Mouse (Mus musculus): ENCODE results near the gene Mrgprb4. TPM values are rescaled to one million over a fixed set of nuclear protein-coding genes. Genes with fewer than 3 reads are reported as not detected.

Gene Mrgprb4
- not detected in 2 replicates for polyA plus RNA-seq (2014; fragmentation: Nextera tagmentation; extraction: Ambion mirVana)

- Histone ChIP-seq H3K4me3 (ENCODE audit: low read depth, low read length) (no peak within 1 kb of the TSS), H3K9ac (ENCODE audit: low read length) (no peak within 1 kb of the TSS), H3K4me1 (ENCODE audit: control insufficient read depth, insufficient read depth, low read length) (no peaks in the 10 kb centered on the region), H3K27ac (ENCODE audit: low read depth, low read length) (no peak within 1 kb of the TSS), H3K9me3 (ENCODE audit: control insufficient read depth, low read length) (no peaks in the 10 kb centered on the region), H3K4me2 (no peak within 1 kb of the TSS), H3K36me3 (ENCODE audit: control insufficient read depth, insufficient read depth, low read length) (no peaks in the 10 kb centered on the region), H3K27me3 (ENCODE audit: control insufficient read depth, insufficient read depth, low read length) (no peaks in the 10 kb centered on the region)
- 88% methylated on average over 3 of the region's 3 CpGs for WGBS
- no peak for ATAC-seq (ENCODE audit: low FRiP score)
- no peak for DNase-seq (ENCODE audit: low spot score, missing footprints)
These were observed at the start of gene Mrgprb4 for GRCm38 (mm10) chr7:48199188-48199587. Gene Mrgprb4 (minus strand): TSS chr7:48199288.

GRCm38 (mm10) chr7:48226114-48226513 is 27.0 kb upstream of the Mrgprb4 start:
- peaks cover 2% of the 10 kb centered on the region; the same call in 1 of the 2 replicates for H3K9me3 ChIP-seq (ENCODE audit: control insufficient read depth, low read length)
- H3K36me3 ChIP-seq (ENCODE audit: control insufficient read depth, insufficient read depth, low read length) = no peaks in the 10 kb centered on the region
- H3K4me2 ChIP-seq = no peak overlapping the region
- no peak for ATAC-seq (ENCODE audit: low FRiP score)
- no peak overlapping the region for H3K9ac ChIP-seq (ENCODE audit: low read length)
- no peak for DNase-seq (ENCODE audit: low spot score, missing footprints)
- H3K27ac ChIP-seq (ENCODE audit: low read depth, low read length) = no peak overlapping the region
- H3K27me3 ChIP-seq (ENCODE audit: control insufficient read depth, insufficient read depth, low read length) = no peaks in the 10 kb centered on the region
- no peaks in the 10 kb centered on the region for H3K4me1 ChIP-seq (ENCODE audit: control insufficient read depth, insufficient read depth, low read length)
- no peak overlapping the region for H3K4me3 ChIP-seq (ENCODE audit: low read depth, low read length)

GRCm38 (mm10) chr7:48225065-48225464 is 26.0 kb upstream of the Mrgprb4 start:
- Histone ChIP-seq H3K9me3 (ENCODE audit: control insufficient read depth, low read length) (peaks cover 2% of the 10 kb centered on the region; the same call in 1 of the 2 replicates), H3K4me3 (ENCODE audit: low read depth, low read length) (no peak overlapping the region), H3K27ac (ENCODE audit: low read depth, low read length) (no peak overlapping the region), H3K9ac (ENCODE audit: low read length) (no peak overlapping the region), H3K27me3 (ENCODE audit: control insufficient read depth, insufficient read depth, low read length) (no peaks in the 10 kb centered on the region), H3K4me1 (ENCODE audit: control insufficient read depth, insufficient read depth, low read length) (no peaks in the 10 kb centered on the region), H3K4me2 (no peak overlapping the region), H3K36me3 (ENCODE audit: control insufficient read depth, insufficient read depth, low read length) (no peaks in the 10 kb centered on the region)
- WGBS = 77% methylated on average over 5 of the region's 5 CpGs
- ATAC-seq (ENCODE audit: low FRiP score) (no peak), DNase-seq (ENCODE audit: low spot score, missing footprints) (no peak)

GRCm38 (mm10) chr7:48168919-48169318 is 30.2 kb downstream of the Mrgprb4 start, which contains the start of gene Mrgprb5:
Gene Mrgprb5 (minus strand): TSS chr7:48169019.
- Histone ChIP-seq H3K4me3 (ENCODE audit: low read depth, low read length) (no peak within 1 kb of the TSS), H3K4me1 (ENCODE audit: control insufficient read depth, insufficient read depth, low read length) (no peaks in the 10 kb centered on the region), H3K27ac (ENCODE audit: low read depth, low read length) (no peak within 1 kb of the TSS), H3K36me3 (ENCODE audit: control insufficient read depth, insufficient read depth, low read length) (no peaks in the 10 kb centered on the region), H3K9me3 (ENCODE audit: control insufficient read depth, low read length) (no peaks in the 10 kb centered on the region), H3K27me3 (ENCODE audit: control insufficient read depth, insufficient read depth, low read length) (no peaks in the 10 kb centered on the region), H3K4me2 (no peak within 1 kb of the TSS), H3K9ac (ENCODE audit: low read length) (no peak within 1 kb of the TSS)
- 78% methylated on average over 2 of the region's 2 CpGs for WGBS
- no peak for DNase-seq (ENCODE audit: low spot score, missing footprints)
- ATAC-seq (ENCODE audit: low FRiP score) = no peak

GRCm38 (mm10) chr7:48167471-48167870 is 31.6 kb downstream of the Mrgprb4 start:
- WGBS = 60% methylated on average over 2 of the region's 2 CpGs
- H3K4me2 ChIP-seq = no peak overlapping the region
- no peak overlapping the region for H3K4me3 ChIP-seq (ENCODE audit: low read depth, low read length)
- no peaks in the 10 kb centered on the region for H3K9me3 ChIP-seq (ENCODE audit: control insufficient read depth, low read length)
- H3K36me3 ChIP-seq (ENCODE audit: control insufficient read depth, insufficient read depth, low read length) = no peaks in the 10 kb centered on the region
- DNase-seq (ENCODE audit: low spot score, missing footprints) (no peak), ATAC-seq (ENCODE audit: low FRiP score) (no peak)
- no peaks in the 10 kb centered on the region for H3K27me3 ChIP-seq (ENCODE audit: control insufficient read depth, insufficient read depth, low read length)
- no peaks in the 10 kb centered on the region for H3K4me1 ChIP-seq (ENCODE audit: control insufficient read depth, insufficient read depth, low read length)
- H3K9ac ChIP-seq (ENCODE audit: low read length) = no peak overlapping the region
- H3K27ac ChIP-seq (ENCODE audit: low read depth, low read length) = no peak overlapping the region

Other genes with a start within 250 kb of the Mrgprb4 start
- not detected in 2 replicates for gene Mrgpra4, start 217.2 kb downstream of the Mrgprb4 start, polyA plus RNA-seq (2014; fragmentation: Nextera tagmentation; extraction: Ambion mirVana)
- gene Mrgprx1, start 171.7 kb downstream of the Mrgprb4 start, polyA plus RNA-seq (2014; fragmentation: Nextera tagmentation; extraction: Ambion mirVana) = not detected in 2 replicates
- gene Mrgprb5, start 30.3 kb downstream of the Mrgprb4 start, polyA plus RNA-seq (2014; fragmentation: Nextera tagmentation; extraction: Ambion mirVana) = not detected in 2 replicates
- not detected in 2 replicates for gene Mrgprb8, start 189.2 kb upstream of the Mrgprb4 start, polyA plus RNA-seq (2014; fragmentation: Nextera tagmentation; extraction: Ambion mirVana)